Mouse (Mus musculus) embryo, embryonic 11.5 days (tissue): Measurements from ENCODE around the gene Ly6g6c.
A peak's percentile ranks its signal among the peaks of the same experiment; 100 is the strongest.
"Not testable (repeated sequence)": the region's sequence is repeated elsewhere in the genome, so short reads cannot be mapped to it uniquely, and the experiment has no call there.

Source experiments
- DNase-seq: peaks from one replicate; pipeline ENCODE4 v3.0.0-alpha.2; 2012; ENCODE audit warnings: low read depth, low spot score

Gene Ly6g6c

DNA sequence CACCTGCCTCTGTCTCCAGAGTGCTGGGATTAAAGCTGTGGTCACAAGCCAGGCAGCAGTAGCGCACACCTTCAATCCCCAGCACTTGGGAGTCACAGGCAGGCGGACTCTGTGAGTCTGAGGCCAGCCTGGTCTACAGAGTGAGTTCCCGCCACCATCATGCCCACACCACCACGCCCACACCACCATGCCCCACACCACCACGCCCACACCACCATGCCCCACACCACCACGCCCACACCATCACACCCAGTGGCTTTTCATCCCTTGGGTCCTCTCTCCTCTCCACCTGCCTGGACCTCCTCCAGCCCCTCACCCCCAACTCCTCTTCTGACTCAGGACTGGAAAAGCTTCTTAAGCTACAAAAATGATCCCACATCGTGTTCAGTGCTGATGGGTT is 33.3 kb upstream of the Ly6g6c start:
- no peak for DNase-seq

DNA sequence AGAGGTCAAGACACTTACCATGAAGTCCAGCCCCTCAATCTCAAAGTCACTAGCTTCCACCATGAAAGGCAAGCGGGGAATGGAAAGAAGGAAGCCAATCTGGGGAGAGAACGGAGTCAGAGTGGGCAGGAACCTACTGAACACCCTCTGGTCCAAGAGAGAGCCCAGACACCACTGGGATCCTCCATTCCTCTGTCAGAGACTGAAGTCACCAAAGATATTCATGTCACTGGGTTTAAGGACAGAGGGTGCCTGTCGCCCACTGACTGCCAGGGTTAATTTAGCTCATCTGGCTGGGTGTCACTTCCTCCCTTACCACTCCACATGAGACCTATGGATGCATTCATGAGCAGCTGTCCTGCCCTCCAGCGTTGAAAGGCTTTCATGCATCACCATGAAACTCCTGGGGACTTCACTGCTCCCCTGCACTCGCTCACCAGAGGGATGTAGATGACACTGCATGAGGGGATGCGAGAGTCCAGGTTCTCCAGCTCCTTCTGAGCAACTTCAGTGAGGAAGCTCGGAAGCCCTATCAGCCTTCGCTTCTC is 32.8 kb upstream of the Ly6g6c start:
- DNase-seq, result no peak

DNA sequence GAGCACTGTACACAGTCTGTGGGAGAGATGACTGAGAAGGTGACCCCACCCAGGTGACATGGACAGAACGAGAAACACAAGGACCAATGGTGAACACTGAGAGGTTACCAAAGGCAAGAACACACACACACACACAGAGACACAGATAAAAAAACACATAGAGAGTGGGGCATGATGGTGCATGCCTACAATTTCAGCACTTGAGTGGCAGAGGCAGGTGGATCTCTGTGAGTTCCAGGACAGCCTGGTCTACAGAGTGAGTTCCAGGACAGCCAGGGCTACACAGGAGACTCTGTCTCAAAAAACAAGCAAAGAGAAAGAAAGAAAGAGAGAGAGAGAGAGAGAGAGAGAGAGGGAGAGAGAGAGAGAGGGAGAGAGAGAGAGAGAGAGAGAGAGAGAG is 31.5 kb upstream of the Ly6g6c start:
- DNase-seq, result not testable (repeated sequence)

DNA sequence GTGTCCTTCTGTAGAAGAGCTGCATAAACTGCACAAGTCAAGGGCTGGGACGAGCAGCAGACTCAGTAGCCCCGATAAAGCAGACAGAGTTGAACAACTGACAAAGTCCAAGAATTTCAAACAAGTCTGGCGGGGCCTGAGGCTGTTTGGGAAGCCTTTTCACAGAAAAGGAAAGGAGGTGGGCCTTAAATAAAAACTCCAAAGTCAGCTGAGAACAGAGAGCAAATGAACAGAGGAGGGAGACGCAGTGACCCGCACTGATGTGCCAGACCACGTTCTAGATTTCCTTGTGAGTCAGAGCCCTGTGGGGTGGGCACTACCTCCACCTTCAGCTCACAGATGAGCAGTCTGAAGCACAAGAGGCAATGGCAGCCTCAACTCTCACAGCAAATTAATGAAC is 30.3 kb upstream of the Ly6g6c start:
- no peak for DNase-seq

DNA sequence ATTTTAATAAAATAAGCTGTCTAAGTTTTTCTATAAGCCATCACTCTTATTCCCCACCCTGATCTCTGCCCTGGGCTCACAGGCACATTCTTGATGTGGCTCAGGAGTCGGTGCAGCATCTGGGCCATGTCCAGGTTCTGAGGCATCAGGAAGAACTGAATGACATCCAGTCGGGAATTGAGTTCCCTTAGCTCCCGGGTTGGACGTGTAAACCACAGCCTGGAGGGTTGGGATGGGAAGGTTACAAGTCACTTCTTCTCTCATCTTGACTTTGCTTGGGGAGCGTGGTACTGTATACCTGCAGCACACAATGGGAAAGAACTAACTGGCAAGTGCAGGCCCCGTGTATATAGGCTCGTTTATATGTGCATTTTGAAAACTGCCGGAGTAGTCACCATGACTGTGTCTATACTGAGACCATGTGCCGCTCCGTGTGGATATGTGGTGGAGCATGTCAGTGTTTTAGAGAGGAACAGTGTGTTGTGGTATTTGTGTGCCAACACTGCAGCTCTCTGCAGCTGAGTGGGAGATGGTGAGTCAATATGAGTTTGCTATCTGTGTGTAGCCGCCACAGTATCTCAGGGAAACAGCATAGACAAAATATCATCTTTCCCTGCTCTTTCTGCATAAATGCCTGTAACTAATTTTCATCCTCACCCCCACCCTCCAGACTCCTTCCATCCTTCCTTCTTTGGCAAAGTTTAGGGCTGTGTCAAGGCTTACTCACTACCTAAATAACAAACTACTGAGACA is 25.9 kb upstream of the Ly6g6c start:
- DNase-seq, result no peak

DNA sequence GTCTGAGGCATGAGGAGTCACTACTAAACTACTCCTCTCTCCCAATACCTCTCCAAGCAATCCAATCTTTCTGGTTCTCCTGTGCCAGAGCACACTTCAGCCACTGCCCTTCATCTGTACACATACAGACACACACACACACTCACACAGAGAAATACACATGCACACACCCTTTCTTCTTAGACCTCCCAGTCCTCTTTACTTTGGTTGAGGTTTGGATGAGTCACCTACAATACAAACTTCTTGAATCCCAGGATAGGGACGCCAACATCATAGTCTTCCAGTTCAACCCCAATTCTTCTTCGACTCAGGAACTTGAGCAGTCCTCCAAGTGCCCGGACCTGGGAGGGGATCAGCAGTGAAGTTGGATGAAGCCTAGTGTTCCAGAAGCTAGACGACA is 21.4 kb upstream of the Ly6g6c start:
- DNase-seq, result no peak

DNA sequence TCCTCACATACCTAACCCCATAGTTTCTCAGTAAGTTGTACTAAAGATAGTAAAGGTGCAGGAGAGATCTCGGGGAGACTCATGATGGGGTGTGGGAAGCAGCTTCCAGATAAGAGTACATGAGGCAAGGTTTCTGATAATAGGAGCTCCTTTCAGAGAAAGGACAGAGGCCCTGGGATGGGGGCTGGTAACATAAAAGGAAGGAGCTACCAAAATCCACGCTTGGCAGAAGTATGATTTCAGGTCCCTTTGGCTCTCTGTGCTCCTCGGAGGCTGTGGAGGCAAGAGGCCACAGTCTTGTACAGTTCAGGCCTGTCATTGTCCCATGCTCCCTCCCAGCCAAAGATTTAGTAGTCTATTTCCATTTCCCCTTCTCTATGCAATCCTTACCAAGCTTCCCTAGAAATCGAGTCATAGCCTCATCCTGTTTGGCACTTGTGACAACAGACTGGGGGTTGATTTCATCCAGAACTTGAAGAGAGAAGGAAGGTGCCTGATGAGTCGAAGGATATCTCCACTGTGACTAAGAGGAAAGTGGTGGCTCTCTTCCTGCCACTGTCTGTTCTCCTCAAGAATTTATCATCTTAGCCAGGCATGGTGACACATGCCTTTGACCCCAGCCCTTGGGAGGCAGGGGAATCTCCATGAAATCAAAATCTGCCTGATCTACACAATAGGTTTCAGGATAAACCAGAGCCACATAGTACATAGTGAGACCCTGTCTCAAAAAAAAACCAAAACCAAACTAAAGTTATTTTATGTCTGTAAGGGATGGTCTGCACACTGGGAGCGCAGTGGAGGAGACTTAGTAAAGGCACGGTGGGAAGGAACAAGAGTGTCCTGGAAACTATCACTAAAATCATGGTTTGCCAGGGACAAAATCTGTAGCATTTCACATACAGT is 20.0 kb upstream of the Ly6g6c start:
- no peak for DNase-seq

DNA sequence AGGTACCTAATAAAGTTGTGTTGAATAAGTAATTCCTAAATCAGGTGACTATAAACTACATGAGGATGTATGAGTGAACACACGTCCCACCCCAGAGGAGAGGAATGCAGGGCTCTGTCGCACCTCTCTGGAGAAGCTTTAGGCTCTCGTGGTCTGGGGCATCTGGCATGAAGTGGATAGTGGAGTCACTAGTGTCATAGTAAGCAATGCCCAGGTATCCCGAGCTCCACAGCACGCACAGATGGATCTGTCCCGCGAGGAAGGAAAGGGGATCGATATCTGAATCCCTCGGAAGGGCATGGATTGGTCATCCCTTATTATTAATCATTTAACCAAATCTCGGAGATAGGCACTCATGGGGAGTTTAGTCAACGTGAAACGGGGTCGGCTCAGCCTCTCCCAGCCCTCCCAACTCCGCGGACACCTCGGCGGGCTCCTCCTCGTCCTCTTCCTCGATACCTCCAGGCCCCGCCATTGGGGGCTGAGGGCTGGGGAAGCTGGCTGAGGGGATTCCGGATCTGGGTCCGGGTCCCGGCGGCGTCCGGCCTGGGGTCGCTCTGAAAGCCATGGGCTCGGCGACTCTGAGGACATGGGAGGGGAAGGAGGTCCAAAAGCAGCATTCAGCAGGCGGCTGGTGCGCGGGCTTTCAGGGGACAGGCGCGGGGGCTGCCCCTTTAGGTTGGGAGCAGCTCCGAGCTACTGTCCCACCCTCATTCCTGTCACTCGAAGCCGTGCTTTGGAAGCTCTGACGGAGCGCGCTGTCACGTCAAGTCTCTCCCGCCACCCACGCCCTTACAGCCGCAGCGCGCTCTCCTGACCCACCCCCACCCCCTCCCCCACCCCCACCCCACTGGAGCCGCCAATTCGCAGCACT is 19.1 kb upstream of the Ly6g6c start:
- no peak for DNase-seq

DNA sequence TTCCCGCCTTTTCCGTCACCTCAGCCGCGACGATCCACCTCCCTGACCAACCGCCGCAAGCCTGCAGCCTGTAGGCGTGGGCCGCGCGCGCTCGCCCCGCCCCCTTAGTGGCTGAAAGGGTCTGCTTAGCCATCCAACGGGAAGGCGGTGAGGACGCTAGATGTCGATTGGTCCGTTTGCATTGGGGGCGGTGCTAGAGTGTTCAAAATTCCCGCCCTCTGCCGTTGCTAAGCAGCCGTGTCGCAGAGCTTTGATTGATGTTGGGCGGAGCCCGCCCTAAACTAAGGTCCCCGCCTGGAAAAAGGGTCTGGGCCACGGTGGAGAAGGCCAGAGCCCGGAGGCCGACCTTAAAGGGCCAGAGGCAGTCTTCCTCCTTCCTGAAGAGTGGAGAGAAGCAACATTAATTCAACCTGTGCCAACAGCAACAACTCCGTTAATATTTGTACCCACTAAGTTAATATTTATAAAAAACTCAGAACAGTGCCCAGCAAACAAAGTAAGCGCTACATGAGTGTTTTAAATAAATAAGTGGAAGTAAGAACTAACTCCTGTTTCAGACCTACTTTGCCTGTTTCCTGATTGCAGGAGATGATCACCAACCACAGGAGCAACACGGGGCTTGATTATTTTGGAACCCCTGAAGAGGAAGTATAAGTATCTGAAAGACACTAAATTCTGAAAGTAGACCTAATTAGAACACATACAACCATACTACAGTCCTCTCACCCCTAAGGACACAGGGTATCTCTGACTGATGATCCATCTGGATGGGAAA is 18.3 kb upstream of the Ly6g6c start, which contains the start of gene Msh5:
Gene Msh5, minus strand, starts transcription at position 65 of the 775 bp plus-strand sequence.
- peak; percentile 99 for DNase-seq

DNA sequence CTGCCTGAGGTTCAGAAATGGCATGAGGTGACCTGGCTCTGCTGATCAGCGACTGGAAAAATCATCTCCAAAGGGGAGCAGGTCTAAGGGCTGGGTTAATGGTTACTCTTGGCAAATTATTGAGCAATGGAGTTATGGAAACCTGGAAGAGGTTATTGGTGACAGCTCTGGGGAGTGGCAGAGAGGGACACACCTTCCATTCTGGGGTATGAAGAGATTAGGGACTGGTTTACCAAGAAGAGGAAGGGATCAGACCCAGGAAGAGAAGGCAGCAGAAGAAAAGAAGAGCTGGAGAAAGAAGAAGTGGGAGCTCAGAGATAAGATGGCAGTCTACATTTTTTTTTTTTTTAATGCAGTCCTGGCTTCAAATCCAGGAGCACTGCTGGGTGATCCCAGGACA is 17.5 kb upstream of the Ly6g6c start:
- DNase-seq, result no peak

DNA sequence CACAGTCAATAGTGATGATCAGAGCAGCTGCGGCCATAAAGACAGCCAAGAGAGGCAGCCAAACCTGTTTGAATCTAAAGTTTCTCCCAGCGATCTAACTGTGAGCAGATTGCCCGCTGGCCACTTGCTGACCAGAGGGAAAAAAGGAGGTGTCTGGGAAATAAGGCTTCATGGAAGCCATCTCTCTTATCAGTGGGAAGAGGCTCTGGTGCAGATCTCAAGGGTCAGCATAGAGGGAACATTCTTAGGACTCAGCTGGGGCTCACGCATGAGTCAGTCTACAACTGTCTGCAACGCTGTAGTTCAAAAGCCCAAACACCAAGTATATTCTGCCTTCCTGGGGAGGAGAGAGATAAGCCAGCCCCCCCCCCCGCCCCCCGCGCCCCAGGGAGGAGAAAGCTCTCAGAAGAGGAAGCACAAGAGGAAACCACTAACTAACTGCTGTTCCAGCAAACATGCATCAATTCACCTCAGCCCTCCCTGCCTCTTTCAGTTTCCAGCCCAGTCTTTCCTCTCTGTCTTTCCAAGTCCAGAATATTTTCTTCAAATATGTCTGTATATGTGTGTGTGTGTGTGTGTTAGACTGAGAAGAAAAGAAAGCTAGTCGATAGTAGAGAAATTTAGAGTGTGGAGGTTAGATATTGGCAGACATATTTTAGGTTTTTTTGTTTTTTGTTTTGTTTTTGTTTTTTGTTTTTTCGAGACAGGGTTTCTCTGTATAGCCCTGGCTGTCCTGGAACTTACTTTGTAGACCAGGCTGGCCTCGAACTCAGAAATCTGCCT is 16.8 kb upstream of the Ly6g6c start:
- DNase-seq, result no peak

DNA sequence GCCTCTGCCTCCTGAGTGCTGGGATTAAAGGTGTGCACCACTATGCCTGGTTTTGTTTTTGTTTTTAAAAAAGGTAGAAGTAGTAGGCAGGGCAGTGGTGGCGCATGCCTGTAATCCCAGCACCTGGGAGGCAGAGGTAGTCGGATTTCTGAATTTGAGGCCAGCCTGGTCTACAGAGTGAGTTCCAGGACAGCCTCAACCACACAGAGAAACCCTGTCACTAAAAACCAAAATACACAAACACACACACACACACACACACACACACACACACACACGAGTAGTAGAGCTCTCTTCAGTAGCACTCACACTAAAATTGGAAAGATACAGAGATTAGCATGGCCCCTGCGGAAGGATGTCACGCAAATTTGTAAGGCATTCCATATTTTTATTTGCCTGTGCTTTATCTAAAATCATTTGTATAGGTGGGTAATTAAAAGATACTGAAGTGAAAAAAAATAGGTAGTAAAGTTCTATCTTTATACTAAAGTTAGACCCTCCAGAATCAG is 16.2 kb upstream of the Ly6g6c start:
- no peak for DNase-seq

DNA sequence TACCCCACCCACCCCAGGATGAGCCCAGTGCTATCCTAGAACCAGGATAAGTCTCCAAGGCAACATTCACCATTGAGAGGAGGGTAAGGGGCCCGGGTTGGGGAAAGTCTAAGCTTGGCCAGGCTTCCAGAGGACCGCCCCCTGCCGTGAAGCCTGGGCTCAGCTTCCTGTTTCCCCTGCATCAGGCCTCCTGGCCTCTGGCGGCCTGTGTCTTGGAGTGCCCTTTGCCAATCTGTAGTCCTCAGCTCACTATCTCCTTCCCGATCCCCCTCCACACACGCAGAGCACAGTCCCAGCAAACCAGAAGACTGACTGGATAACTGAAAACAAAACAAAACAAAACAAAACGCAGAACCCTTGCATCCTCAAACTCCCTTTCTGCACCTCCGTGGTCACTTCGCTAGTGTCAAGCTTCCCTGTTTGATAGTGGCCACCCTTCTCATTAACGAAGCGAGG is 15.6 kb upstream of the Ly6g6c start, which contains the start of gene Clic1:
Gene Clic1, plus strand, starts transcription at position 406 of the 456 bp plus-strand sequence.
- DNase-seq, result peak; percentile 64

DNA sequence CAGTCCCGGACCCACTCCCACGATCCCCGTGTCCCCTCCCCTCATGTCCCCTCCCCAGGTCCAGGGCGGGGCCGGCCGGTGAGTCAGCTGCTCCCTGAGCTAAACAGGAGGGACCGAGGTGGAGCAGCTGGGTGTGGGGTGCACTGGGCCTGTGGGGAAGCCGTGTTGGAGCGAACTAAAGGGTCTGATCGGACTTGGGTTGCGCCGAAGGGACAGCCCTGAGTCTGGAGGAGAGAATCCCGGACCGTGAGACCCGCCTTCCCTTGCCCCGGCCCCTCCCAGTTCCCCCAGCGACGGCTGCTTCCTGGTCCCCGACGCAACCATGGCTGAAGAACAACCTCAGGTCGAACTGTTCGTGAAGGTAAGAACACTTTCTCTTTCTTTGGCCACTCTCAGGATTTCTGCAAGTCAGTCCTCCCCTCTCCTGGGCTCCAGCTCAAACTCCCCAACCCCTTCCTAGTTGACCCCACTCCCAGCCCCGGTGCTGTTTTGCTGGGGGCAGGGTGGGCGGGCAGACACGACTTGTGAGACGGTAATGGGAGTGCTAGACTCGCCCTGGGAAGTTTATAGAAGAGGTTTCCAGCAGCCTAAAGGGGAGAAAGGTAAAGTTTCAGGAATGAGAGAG is 14.9 kb upstream of the Ly6g6c start:
- no peak for DNase-seq

DNA sequence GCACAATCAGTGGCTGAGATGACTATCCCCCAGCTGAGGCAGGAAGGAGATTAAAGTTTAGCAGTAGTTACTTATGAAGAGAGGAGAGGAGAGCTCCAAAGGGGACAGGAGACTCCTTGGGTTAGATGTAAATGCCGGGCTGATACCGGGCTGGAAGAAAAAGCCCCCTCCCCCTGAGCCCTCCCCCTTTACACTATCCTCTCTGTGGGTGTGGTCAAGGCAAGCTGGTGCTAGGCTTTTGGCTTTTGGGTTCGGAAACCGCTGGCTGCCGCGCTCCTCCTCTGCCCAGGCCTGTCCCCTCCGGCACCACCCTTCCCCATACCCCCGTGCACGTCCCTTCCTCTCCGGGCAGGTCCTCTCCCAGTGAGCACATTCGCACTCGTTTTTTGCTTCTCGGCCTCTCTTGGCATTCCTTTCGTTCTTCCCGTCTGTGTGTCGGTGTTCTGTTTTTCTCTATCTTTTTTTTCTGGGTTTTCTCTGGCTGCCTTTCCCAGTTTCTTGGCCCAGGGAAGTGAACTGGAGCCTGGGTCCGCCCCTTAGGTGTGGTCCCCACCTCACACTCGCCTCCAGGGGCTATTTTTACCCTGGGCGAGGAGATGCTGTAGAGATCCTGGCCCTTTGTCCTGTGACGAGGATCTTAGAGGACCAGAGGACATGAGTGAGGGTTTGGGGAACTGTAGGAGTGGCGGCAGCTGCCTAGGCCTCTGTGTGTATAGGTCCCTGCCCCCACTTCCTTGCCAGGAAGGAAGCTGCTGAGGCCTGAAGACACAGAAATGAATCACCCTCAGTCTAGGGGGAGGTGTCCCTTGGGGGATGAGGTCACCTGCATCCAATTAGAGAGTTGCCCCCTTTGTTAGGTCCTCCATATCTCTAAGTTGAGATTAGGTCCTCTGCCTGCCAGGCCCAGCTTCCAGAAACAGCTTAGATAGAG is 13.8 kb upstream of the Ly6g6c start:
- DNase-seq, result peak; percentile 59

DNA sequence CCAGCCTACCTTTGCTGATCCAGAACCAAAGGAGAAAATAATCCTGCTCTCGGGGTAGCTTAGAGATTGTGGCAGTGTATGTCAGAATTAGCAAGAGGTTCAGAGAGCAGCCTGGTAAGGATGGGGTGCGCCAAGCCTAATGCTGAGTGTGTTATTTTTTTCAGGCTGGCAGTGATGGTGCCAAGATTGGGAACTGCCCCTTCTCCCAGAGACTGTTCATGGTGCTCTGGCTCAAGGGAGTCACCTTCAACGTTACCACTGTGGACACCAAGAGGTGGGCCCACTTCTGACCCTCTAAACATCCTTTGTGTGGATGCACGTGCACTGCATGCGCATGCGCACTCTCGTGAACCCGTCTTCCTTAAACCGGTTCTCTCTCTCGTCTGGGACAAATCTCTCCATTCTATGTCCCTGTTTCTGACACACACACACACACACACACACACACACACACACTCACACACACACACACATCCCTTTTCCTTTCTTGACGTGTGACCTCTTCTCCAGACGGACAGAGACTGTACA is 12.9 kb upstream of the Ly6g6c start:
- no peak for DNase-seq

DNA sequence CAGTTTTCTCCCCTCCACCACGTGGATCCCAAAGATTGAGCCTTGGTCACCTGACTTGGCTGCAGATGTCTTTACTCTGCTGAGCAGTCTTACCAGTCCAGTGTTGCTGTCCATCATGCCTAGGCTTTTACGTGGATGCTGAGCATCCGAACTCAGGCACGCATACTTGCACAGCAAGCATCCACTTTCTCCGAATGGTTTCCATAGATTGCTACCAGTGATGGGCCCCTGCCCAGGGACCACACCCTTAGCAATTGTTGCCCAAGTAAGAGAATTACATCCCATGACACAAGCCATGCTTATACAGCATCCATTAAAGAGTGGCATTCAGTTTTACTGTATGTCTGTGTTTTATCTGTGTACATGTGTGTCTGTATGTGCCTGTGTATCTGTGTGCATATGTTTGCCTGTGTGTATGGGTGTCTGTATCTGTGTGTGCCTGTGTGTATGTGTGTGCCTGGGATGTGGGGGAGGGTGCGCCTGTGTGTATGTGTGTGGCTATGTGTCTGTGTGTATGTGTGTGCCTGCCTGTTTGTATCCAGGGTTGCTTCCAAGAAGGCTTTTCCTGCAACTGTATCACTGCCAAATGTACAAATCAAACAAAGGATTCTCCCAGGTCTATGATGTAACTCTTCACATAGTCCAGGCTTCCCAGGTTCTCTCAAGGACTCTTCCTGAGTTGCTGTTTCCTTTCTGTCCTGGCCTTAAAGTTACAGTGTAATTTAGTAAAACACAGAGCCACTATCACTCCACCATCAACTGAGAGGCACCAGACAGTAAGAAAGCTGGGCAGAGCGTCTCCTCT is 9.3 kb upstream of the Ly6g6c start:
- no peak for DNase-seq
